Mouse (Mus musculus) stomach, embryonic 14.5 days (tissue): ENCODE data around the gene Agfg2. TPM values are rescaled to one million over a fixed set of nuclear protein-coding genes. Genes with fewer than 3 reads are reported as not detected.
A peak's percentile ranks its signal among the peaks of the same experiment; 100 is the strongest.
"Not testable (repeated sequence)": the region's sequence is repeated elsewhere in the genome, so short reads cannot be mapped to it uniquely, and the experiment has no call there.

ENCODE experiments used
- ATAC-seq: fragments of 200-750 bp; cut with Nextera tagmentation; 2 replicates; pipeline ENCODE4 v1.8.0; 2017; ENCODE audit warnings: low read depth, moderate TSS enrichment; ENCODE audit not compliant: insufficient number of reproducible peaks, insufficient read depth, low FRiP score
- H3K27ac ChIP-seq: fragments of 300-500 bp; sonication (generic); 2 replicates; pipeline ENCODE4 v1.5.1; 2014; ENCODE audit warnings: mild to moderate bottlenecking, low read length, moderate library complexity, mixed read lengths
- H3K27me3 ChIP-seq: fragments of 300-500 bp; sonication (generic); 2 replicates; pipeline ENCODE4 v1.6.1; 2014; ENCODE audit warnings: low read length, control low read depth, mixed read lengths; ENCODE audit not compliant: control insufficient read depth, insufficient read depth
- H3K36me3 ChIP-seq: fragments of 300-500 bp; sonication (generic); 2 replicates; pipeline ENCODE4 v1.6.1; 2014; ENCODE audit warnings: mild to moderate bottlenecking, control low read depth, low read length, moderate library complexity, mixed read lengths; ENCODE audit not compliant: control insufficient read depth, insufficient read depth
- H3K4me1 ChIP-seq: fragments of 300-500 bp; sonication (generic); 2 replicates; pipeline ENCODE4 v1.6.1; 2014; ENCODE audit warnings: low read length, control low read depth, mixed read lengths; ENCODE audit not compliant: control insufficient read depth, insufficient read depth
- H3K4me2 ChIP-seq: fragments of 300-500 bp; sonication (generic); replicated peaks from 2 replicates; pipeline ENCODE4 v1.6.1; 2014; ENCODE audit warnings: low read depth, low read length, control low read depth
- H3K4me3 ChIP-seq: fragments of 300-500 bp; sonication (generic); 2 replicates; pipeline ENCODE4 v1.5.1; 2014; ENCODE audit warnings: low read depth, low read length, control low read depth
- H3K9ac ChIP-seq: fragments of 300-500 bp; sonication (generic); replicated peaks from 2 replicates; pipeline ENCODE4 v1.6.1; 2014; ENCODE audit warnings: low read depth, mild to moderate bottlenecking, control low read depth, low read length, moderate library complexity, mixed read lengths
- H3K9me3 ChIP-seq: fragments of 300-500 bp; sonication (generic); 2 replicates; pipeline ENCODE4 v1.6.1; 2016; ENCODE audit warnings: low read depth, low read length, control low read depth; ENCODE audit not compliant: control insufficient read depth
- WGBS: fragments of 180-500 bp; shearing (Covaris S2); extraction: QIAGEN DNeasy Blood & Tissue Kit; methylation state at CpG from one replicate; pipeline ENCODE4 v1.1.7; 2014; 5-methylcytosine and 5-hydroxymethylcytosine counted together
- polyA plus RNA-seq: library from polyadenylated mRNA; unstranded; fragments of >200 nt; fragmentation: Nextera tagmentation; extraction: Ambion mirVana; gene quantifications from 2 replicates; pipeline ENCODE4 v1.2.1, GENCODE M21; 2014

Gene Agfg2
- polyA plus RNA-seq: 12.9 and 13.2 TPM in 2 replicates

GRCm38 (mm10) chr5:137684294-137685123 lies at the start of gene Agfg2:
TSS of gene Agfg2 (minus strand) at chr5:137684726.
- H3K4me3 ChIP-seq: peak within 1 kb of the TSS; percentile 71
- H3K27ac ChIP-seq: peak within 1 kb of the TSS; percentile 63; the same call in 1 of the 2 replicates
- WGBS: under 1% methylated on average over 60 of the region's 62 CpGs
- H3K27me3 ChIP-seq: no peaks in the 10 kb centered on the region
- peak within 1 kb of the TSS; percentile 95 for H3K4me2 ChIP-seq
- H3K36me3 ChIP-seq: no peaks in the 10 kb centered on the region
- H3K9ac ChIP-seq: peak within 1 kb of the TSS; percentile 53
- peak; percentile 99 for ATAC-seq
- peaks cover 6% of the 10 kb centered on the region for H3K4me1 ChIP-seq
- H3K9me3 ChIP-seq: no peaks in the 10 kb centered on the region

- ATAC-seq: no peak
- WGBS: 86% methylated on average over 12 of the region's 12 CpGs
- Histone ChIP-seq H3K9me3 (no peaks in the 10 kb centered on the region), H3K4me1 (peaks cover 7% of the 10 kb centered on the region; the same call in 1 of the 2 replicates), H3K36me3 (peaks cover 19% of the 10 kb centered on the region), H3K4me3 (no peak overlapping the region), H3K27me3 (no peaks in the 10 kb centered on the region), H3K9ac (no peak overlapping the region), H3K4me2 (no peak overlapping the region), H3K27ac (no peak overlapping the region)
Measured at GRCm38 (mm10) chr5:137733638-137734288, 49.2 kb upstream of the Agfg2 start.

- H3K4me1 ChIP-seq: no peaks in the 10 kb centered on the region
- no peak for ATAC-seq
- no peaks in the 10 kb centered on the region for H3K9me3 ChIP-seq
- WGBS: 64% methylated on average over 6 of the region's 6 CpGs
- H3K4me3 ChIP-seq: no peak overlapping the region
- H3K4me2 ChIP-seq: no peak overlapping the region
- H3K36me3 ChIP-seq: no peaks in the 10 kb centered on the region; the same call in 1 of the 2 replicates
- no peak overlapping the region for H3K27ac ChIP-seq
- H3K27me3 ChIP-seq: no peaks in the 10 kb centered on the region
- H3K9ac ChIP-seq: no peak overlapping the region
Measured at GRCm38 (mm10) chr5:137726767-137727166, 42.2 kb upstream of the Agfg2 start.

- Histone ChIP-seq H3K27ac (no peak overlapping the region), H3K36me3 (no peaks in the 10 kb centered on the region), H3K27me3 (no peaks in the 10 kb centered on the region), H3K4me1 (no peaks in the 10 kb centered on the region), H3K9me3 (no peaks in the 10 kb centered on the region), H3K4me2 (no peak overlapping the region), H3K9ac (no peak overlapping the region), H3K4me3 (no peak overlapping the region)
- no peak for ATAC-seq
- 87% methylated on average over 5 of the region's 5 CpGs for WGBS
Measured at GRCm38 (mm10) chr5:137723840-137724239, 39.3 kb upstream of the Agfg2 start.

GRCm38 (mm10) chr5:137720558-137721164 lies 36.1 kb upstream of the Agfg2 start:
- not testable (repeated sequence) for H3K4me3 ChIP-seq, H3K27ac ChIP-seq, H3K4me1 ChIP-seq, ATAC-seq, H3K9me3 ChIP-seq, H3K36me3 ChIP-seq, H3K27me3 ChIP-seq, H3K9ac ChIP-seq
- H3K4me2 ChIP-seq: peak overlapping the region; percentile 29
- 6% methylated on average over 10 of the region's 16 CpGs for WGBS

GRCm38 (mm10) chr5:137719088-137719487 lies 34.6 kb upstream of the Agfg2 start:
- H3K36me3 ChIP-seq: no peaks in the 10 kb centered on the region
- H3K27me3 ChIP-seq: no peaks in the 10 kb centered on the region
- no peak for ATAC-seq
- H3K4me1 ChIP-seq: 0 out of 2 replicates have a peak, but pooled peaks cover 3% of the 10 kb centered on the region
- no peak overlapping the region for H3K27ac ChIP-seq
- no peaks in the 10 kb centered on the region for H3K9me3 ChIP-seq
- no peak overlapping the region for H3K9ac ChIP-seq
- H3K4me3 ChIP-seq: no peak overlapping the region
- 82% methylated on average over 6 of the region's 6 CpGs for WGBS
- H3K4me2 ChIP-seq: no peak overlapping the region

GRCm38 (mm10) chr5:137718020-137718790 lies 33.7 kb upstream of the Agfg2 start:
- no peak for ATAC-seq
- no peak overlapping the region for H3K9ac ChIP-seq
- WGBS: 64% methylated on average over 8 of the region's 8 CpGs
- no peak overlapping the region for H3K4me3 ChIP-seq
- no peaks in the 10 kb centered on the region for H3K36me3 ChIP-seq
- H3K4me2 ChIP-seq: no peak overlapping the region
- no peak overlapping the region for H3K27ac ChIP-seq
- H3K9me3 ChIP-seq: no peaks in the 10 kb centered on the region
- H3K27me3 ChIP-seq: no peaks in the 10 kb centered on the region
- 0 out of 2 replicates have a peak, but pooled peaks cover 3% of the 10 kb centered on the region for H3K4me1 ChIP-seq

- 37% methylated on average over 8 of the region's 8 CpGs for WGBS
- no peak overlapping the region for H3K9ac ChIP-seq
- no peak overlapping the region for H3K4me2 ChIP-seq
- no peak overlapping the region for H3K27ac ChIP-seq
- H3K9me3 ChIP-seq: no peaks in the 10 kb centered on the region
- ATAC-seq: no peak
- no peak overlapping the region for H3K4me3 ChIP-seq
- H3K4me1 ChIP-seq: 0 out of 2 replicates have a peak, but pooled peaks cover 3% of the 10 kb centered on the region
- no peaks in the 10 kb centered on the region for H3K27me3 ChIP-seq
- no peaks in the 10 kb centered on the region for H3K36me3 ChIP-seq
Measured at GRCm38 (mm10) chr5:137715685-137716084, 31.2 kb upstream of the Agfg2 start.
